Mouse (Mus musculus) brain, embryonic 14.5 days (tissue): Measurements from ENCODE around the gene Lims1.

ENCODE experiments used
- CTCF ChIP-seq: fragments of 200-500 bp; IDR thresholded peaks from 2 replicates; pipeline ENCODE4 v1.5.1; 2012; ENCODE audit warnings: inconsistent platforms, mild to moderate bottlenecking, moderate library complexity, borderline replicate concordance; ENCODE audit not compliant: insufficient read depth, insufficient read length; ENCODE audit errors: extremely low read depth
- POLR2A ChIP-seq: fragments of 200-500 bp; IDR thresholded peaks from 2 replicates; pipeline ENCODE4 v1.6.1; 2012; ENCODE audit warnings: mild to moderate bottlenecking, inconsistent platforms, borderline replicate concordance; ENCODE audit not compliant: poor library complexity, insufficient read depth, insufficient read length, severe bottlenecking; ENCODE audit errors: extremely low read depth

DNA sequence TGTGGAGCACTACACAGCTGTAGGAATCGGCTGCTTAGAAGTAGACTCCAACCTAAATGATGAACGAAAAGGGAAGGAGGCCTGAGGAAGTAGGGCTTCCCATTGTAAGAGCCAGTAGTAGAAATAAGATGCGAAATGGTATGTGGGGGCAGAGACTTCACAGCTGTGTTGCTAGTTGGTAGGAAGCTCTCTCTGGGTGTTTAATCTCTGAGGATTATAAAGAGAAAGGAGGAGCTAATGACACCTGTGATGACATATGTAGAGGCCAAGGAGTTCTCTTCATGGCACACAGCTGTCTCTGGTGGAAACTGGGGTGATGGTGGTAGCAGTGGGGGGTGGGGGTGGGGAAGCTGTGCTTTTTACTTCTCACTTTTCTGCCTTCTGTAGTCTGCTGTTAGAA is 27.3 kb downstream of the Lims1 start:
- TF ChIP-seq CTCF (no peak), POLR2A (no peak)
